Mouse (Mus musculus): ENCODE data around the gene Nol8. TPM values are rescaled to one million over a fixed set of nuclear protein-coding genes. Genes with fewer than 3 reads are reported as not detected.

The Nol8 gene
- total and polyA plus RNA-seq, 2 experiments from 2014 or later, result 9.2 to 10.8 TPM

GRCm38 (mm10) chr13:49644731-49645529, 7.9 kb upstream of the Nol8 start:
- H3K4me2 ChIP-seq (ENCODE audit: low read depth, low read length, poor library complexity, severe bottlenecking), result no peak overlapping the region
- H3K9ac ChIP-seq (replicated peaks; ENCODE audit: low read length, poor library complexity, severe bottlenecking), result no peak overlapping the region
- H3K36me3 ChIP-seq (ENCODE audit: insufficient read depth, low read length), result no peaks in the 10 kb centered on the region
- H3K9me3 ChIP-seq (ENCODE audit: low read length), result no peaks in the 10 kb centered on the region
- peak; percentile 77 for TF ChIP-seq CTCF (IDR thresholded peaks at IDR 0.05)
- H3K27ac ChIP-seq (ENCODE audit: low read depth, low read length), result no peak overlapping the region
- no peak overlapping the region for H3K4me3 ChIP-seq (ENCODE audit: low read depth, low read length)
- WGBS, result 89% methylated on average over 2 of the region's 2 CpGs
- ATAC-seq (ENCODE audit: low FRiP score) (no peak; the same call in 1 of the 2 replicates), DNase-seq (ENCODE audit: low spot score) (peak; percentile 56)
- H3K27me3 ChIP-seq (ENCODE audit: insufficient read depth, low read length), result no peaks in the 10 kb centered on the region
- no peaks in the 10 kb centered on the region for H3K4me1 ChIP-seq (ENCODE audit: insufficient read depth, low read length)

GRCm38 (mm10) chr13:49646019-49646418, 6.9 kb upstream of the Nol8 start:
- H3K27ac ChIP-seq (ENCODE audit: low read depth, low read length), result no peak overlapping the region
- ATAC-seq (ENCODE audit: low FRiP score), result no peak
- H3K9ac ChIP-seq (replicated peaks; ENCODE audit: low read length, poor library complexity, severe bottlenecking), result no peak overlapping the region
- no peaks in the 10 kb centered on the region for H3K4me1 ChIP-seq (ENCODE audit: insufficient read depth, low read length)
- H3K27me3 ChIP-seq (ENCODE audit: insufficient read depth, low read length), result no peaks in the 10 kb centered on the region
- no peaks in the 10 kb centered on the region for H3K36me3 ChIP-seq (ENCODE audit: insufficient read depth, low read length)
- WGBS, result 89% methylated on average over 1 of the region's 1 CpGs
- TF ChIP-seq CTCF (IDR thresholded peaks at IDR 0.05), result no peak
- H3K4me3 ChIP-seq (ENCODE audit: low read depth, low read length), result no peak overlapping the region
- no peak overlapping the region for H3K4me2 ChIP-seq (ENCODE audit: low read depth, low read length, poor library complexity, severe bottlenecking)
- no peaks in the 10 kb centered on the region for H3K9me3 ChIP-seq (ENCODE audit: low read length)
- DNase-seq (ENCODE audit: low spot score), result no peak

- H3K9me3 ChIP-seq (ENCODE audit: low read length), result no peaks in the 10 kb centered on the region
- H3K4me1 ChIP-seq (ENCODE audit: insufficient read depth, low read length), result 0 out of 2 replicates have a peak, but pooled peaks cover 4% of the 10 kb centered on the region
- no peak overlapping the region for H3K27ac ChIP-seq (ENCODE audit: low read depth, low read length)
- H3K36me3 ChIP-seq (ENCODE audit: insufficient read depth, low read length), result no peaks in the 10 kb centered on the region
- no peak overlapping the region for H3K4me3 ChIP-seq (ENCODE audit: low read depth, low read length)
- ATAC-seq (ENCODE audit: low FRiP score), result no peak
- H3K9ac ChIP-seq (replicated peaks; ENCODE audit: low read length, poor library complexity, severe bottlenecking), result no peak overlapping the region
- H3K4me2 ChIP-seq (ENCODE audit: low read depth, low read length, poor library complexity, severe bottlenecking), result no peak overlapping the region
- 27% methylated on average over 2 of the region's 2 CpGs for WGBS
- TF ChIP-seq CTCF (IDR thresholded peaks at IDR 0.05), result peak; percentile 41
- DNase-seq (ENCODE audit: low spot score), result no peak
- no peaks in the 10 kb centered on the region for H3K27me3 ChIP-seq (ENCODE audit: insufficient read depth, low read length)
These were observed 1.7 kb upstream of the Nol8 start for GRCm38 (mm10) chr13:49651136-49651535.

- H3K36me3 ChIP-seq (ENCODE audit: insufficient read depth, low read length), result no peaks in the 10 kb centered on the region
- H3K9me3 ChIP-seq (ENCODE audit: low read length), result no peaks in the 10 kb centered on the region
- WGBS, result 2% methylated on average over 4 of the region's 4 CpGs
- no peaks in the 10 kb centered on the region for H3K27me3 ChIP-seq (ENCODE audit: insufficient read depth, low read length)
- ATAC-seq (ENCODE audit: low FRiP score) (no peak), DNase-seq (ENCODE audit: low spot score) (no peak)
- H3K4me3 ChIP-seq (ENCODE audit: low read depth, low read length), result peak overlapping the region; percentile 78
- TF ChIP-seq CTCF (IDR thresholded peaks at IDR 0.05), result no peak
- H3K4me2 ChIP-seq (ENCODE audit: low read depth, low read length, poor library complexity, severe bottlenecking), result peak overlapping the region; percentile 90
- 0 out of 2 replicates have a peak overlapping the region, but pooled peaks have one; percentile 33 for H3K9ac ChIP-seq (replicated peaks; ENCODE audit: low read length, poor library complexity, severe bottlenecking)
- 0 out of 2 replicates have a peak, but pooled peaks cover 4% of the 10 kb centered on the region for H3K4me1 ChIP-seq (ENCODE audit: insufficient read depth, low read length)
- no peak overlapping the region for H3K27ac ChIP-seq (ENCODE audit: low read depth, low read length)
These were observed 1.0 kb upstream of the Nol8 start for GRCm38 (mm10) chr13:49651781-49652351.

GRCm38 (mm10) chr13:49653180-49653541, 283 bp downstream of the Nol8 start:
- H3K4me3 ChIP-seq (ENCODE audit: low read depth, low read length), result peak overlapping the region; percentile 78
- ATAC-seq (ENCODE audit: low FRiP score) (peak; percentile 89), DNase-seq (ENCODE audit: low spot score) (no peak)
- 1% methylated on average over 16 of the region's 16 CpGs for WGBS
- 0 out of 2 replicates have a peak overlapping the region, but pooled peaks have one; percentile 32 for H3K27ac ChIP-seq (ENCODE audit: low read depth, low read length)
- H3K4me1 ChIP-seq (ENCODE audit: insufficient read depth, low read length), result 0 out of 2 replicates have a peak, but pooled peaks cover 4% of the 10 kb centered on the region
- no peaks in the 10 kb centered on the region for H3K36me3 ChIP-seq (ENCODE audit: insufficient read depth, low read length)
- H3K27me3 ChIP-seq (ENCODE audit: insufficient read depth, low read length), result no peaks in the 10 kb centered on the region
- peak overlapping the region; percentile 65 for H3K9ac ChIP-seq (replicated peaks; ENCODE audit: low read length, poor library complexity, severe bottlenecking)
- no peak for TF ChIP-seq CTCF (IDR thresholded peaks at IDR 0.05)
- no peaks in the 10 kb centered on the region for H3K9me3 ChIP-seq (ENCODE audit: low read length)
- peak overlapping the region; percentile 75 for H3K4me2 ChIP-seq (ENCODE audit: low read depth, low read length, poor library complexity, severe bottlenecking)

GRCm38 (mm10) chr13:49677793-49678192, 24.9 kb downstream of the Nol8 start:
- peaks cover 19% of the 10 kb centered on the region; the same call in 1 of the 2 replicates for H3K36me3 ChIP-seq (ENCODE audit: insufficient read depth, low read length)
- WGBS, result 94% methylated on average over 2 of the region's 2 CpGs
- H3K27me3 ChIP-seq (ENCODE audit: insufficient read depth, low read length), result no peaks in the 10 kb centered on the region
- H3K4me3 ChIP-seq (ENCODE audit: low read depth, low read length), result no peak overlapping the region
- H3K9ac ChIP-seq (replicated peaks; ENCODE audit: low read length, poor library complexity, severe bottlenecking), result no peak overlapping the region
- no peak overlapping the region for H3K4me2 ChIP-seq (ENCODE audit: low read depth, low read length, poor library complexity, severe bottlenecking)
- DNase-seq (ENCODE audit: low spot score), result no peak
- TF ChIP-seq CTCF (IDR thresholded peaks at IDR 0.05), result no peak
- H3K27ac ChIP-seq (ENCODE audit: low read depth, low read length), result no peak overlapping the region
- no peaks in the 10 kb centered on the region for H3K9me3 ChIP-seq (ENCODE audit: low read length)
- no peak for ATAC-seq (ENCODE audit: low FRiP score)
- 0 out of 2 replicates have a peak, but pooled peaks cover under 1% of the 10 kb centered on the region for H3K4me1 ChIP-seq (ENCODE audit: insufficient read depth, low read length)
